Mouse (Mus musculus): ENCODE measurements around the gene Ppp1r12b.

Gene Ppp1r12b

DNA sequence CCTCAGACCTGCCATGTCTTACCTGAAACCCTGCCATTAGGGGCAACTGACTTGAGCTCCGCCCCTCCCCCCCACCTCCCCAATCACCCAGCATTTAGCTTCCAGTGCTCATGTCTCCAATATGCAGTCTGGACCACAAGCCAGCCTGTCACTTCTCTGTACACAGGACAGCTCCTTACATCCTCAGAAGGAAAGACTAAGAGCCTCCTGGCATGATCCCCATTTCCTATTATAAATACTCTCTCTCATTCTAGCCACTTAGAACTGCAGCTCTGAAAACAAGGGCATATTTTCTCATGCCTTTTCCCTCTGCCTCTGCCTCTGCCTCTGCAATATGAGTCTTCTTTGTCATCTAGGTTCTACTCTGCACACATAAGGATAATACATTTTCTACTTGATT is 159.7 kb downstream of the Ppp1r12b start:
- DNase-seq (ENCODE audit: low spot score in 2 of 2): no peak

DNA sequence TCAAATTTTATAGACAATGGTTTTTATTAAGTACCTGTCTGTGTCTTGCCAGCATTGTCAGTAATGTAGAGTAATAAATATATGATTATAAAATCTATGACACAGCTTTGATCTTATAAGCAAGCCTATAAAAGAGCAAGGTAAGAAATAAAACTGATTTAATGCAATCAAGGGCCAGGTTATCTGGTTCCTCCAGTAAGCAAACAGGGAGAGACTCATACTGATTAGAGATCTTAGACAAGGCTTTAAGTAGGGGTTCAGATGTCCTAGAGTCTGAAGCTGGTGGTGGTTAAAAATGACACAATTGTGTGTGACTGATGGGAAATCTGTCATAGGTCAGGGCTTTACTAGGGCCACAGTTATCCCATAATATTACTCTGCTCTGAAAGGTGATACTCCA is 164.3 kb downstream of the Ppp1r12b start:
- no peak for DNase-seq (ENCODE audit: low spot score in 2 of 2)

DNA sequence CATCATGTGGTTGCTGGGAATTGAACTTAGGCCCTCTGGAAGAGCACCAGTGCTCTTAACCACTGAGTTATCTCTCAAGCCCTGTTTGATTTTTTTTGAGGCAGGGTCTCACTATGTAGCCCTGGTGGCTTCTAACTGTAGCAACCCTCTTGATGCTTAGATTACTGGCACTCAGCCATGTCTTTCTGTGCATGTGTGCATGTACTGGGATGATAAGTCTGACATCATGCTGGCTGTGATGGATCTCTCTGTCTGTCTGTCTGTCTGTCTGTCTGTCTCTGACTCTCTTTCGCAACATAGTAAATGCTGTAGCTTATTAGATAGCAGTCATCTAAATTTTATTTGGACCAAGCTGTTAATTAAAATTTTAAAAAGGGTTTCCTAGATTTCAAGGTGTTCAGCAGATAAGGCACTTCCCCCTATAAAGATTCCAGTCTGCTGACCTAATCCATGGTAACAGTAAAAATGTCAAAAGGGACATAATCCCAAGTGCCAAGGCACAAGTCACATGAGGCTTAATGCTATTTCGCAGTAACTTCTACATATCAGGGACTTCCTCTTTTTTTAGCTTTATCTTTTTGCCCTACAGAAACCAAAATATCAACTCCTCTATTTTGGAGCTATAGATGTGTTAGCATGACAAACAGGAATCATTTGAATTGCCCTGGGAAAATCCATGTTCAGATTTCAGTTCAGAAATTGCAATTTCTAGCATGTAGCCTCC is 164.9 kb downstream of the Ppp1r12b start:
- no peak for DNase-seq (ENCODE audit: low spot score in 2 of 2)

DNA sequence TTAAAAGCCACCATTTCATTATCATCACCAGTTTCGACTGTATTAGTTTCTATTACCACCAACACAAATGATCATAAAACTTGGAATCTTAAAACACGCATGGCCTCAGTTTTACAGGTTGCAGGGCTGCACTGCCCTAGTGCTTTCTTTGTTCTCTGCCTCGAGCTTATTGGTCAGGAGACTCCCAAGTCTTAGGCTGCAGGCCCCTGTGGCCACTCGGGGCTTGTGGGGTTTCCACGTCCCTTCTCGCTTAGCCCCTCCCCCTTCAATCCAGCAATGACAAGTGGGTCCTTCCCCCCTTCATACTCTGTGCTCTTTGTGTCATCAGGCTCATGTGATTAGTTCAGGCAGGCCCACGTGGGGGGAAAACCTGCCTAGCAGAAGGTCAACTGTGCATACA is 167.6 kb downstream of the Ppp1r12b start:
- no peak for DNase-seq (ENCODE audit: low spot score in 2 of 2)

DNA sequence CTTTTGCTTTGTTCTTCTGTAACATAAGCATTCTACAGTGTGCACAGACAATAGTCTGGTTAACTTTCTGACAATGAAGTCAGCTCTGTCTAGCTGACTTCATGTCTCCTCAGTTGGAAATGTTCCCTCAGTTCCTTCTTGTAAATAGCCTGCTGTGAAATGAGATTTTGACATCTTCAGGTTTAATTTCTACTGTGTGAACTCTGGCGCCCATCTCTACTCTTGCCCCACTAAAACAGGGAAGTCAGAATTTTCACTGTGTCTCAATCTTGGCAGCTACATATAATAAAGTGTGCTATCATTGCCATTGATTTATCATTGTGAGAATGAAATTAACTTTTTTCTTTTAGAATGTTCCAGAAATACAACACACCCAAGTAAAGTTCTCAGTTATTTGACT is 170.8 kb downstream of the Ppp1r12b start:
- no peak for DNase-seq (ENCODE audit: low spot score in 2 of 2)

DNA sequence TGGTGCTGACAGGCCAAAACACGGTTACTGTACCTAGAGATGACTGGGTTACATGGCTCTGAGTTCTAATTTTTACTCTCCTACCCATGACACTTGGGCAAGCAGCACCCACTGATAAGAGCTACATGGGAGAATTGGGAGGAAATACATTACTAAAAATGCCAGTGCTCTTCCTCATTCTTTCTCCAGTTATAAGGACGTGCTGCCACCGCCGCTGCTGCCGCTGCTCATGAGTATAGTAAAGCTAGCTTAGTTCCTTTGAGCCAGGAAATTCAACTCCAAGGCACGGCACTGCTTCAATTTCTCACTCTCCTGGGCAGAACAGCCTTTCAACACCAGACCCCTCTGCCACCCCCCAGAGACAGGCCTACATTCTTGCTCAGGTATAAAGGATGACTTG is 171.3 kb downstream of the Ppp1r12b start:
- no peak for DNase-seq (ENCODE audit: low spot score in 2 of 2)

DNA sequence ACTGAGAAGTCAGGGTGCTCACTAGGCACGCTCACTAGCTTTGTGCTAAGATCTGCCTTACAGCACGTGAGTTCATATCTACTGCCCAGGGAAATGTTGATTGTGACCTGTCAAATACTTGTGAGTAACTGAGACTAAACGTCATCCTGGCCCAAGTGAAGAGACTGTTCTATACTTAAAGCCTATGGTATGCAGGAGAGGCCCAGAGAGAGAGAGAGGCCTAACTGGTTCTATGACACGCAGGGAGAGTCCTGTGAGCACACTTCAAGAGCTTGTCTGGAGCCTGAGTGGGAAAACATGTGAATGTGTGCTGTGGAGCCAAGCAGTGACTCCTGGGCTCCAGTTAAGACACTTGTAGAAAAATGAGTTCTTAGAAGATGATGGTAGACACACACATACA is 171.8 kb downstream of the Ppp1r12b start:
- no peak for DNase-seq (ENCODE audit: low spot score in 2 of 2)

DNA sequence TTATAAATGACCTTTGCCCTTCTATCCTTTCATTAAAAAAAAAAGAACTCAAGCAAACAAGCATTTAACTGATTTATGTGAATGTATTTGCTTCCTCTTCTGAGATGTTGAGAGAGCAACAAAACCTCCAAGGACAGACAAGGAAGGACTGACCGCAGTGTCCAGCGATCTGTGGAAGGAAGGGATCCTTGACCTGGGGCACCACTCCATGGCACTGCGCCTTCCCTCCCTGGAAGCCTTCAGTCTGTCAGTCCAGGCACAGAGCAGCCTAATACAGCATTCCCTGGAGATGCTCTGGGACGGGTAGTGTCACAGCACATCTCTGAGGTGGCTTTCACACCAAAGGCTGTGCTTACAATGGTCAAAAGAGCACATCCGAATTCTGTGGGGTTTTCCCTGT is 172.9 kb downstream of the Ppp1r12b start:
- no peak for DNase-seq (ENCODE audit: low spot score in 2 of 2)

DNA sequence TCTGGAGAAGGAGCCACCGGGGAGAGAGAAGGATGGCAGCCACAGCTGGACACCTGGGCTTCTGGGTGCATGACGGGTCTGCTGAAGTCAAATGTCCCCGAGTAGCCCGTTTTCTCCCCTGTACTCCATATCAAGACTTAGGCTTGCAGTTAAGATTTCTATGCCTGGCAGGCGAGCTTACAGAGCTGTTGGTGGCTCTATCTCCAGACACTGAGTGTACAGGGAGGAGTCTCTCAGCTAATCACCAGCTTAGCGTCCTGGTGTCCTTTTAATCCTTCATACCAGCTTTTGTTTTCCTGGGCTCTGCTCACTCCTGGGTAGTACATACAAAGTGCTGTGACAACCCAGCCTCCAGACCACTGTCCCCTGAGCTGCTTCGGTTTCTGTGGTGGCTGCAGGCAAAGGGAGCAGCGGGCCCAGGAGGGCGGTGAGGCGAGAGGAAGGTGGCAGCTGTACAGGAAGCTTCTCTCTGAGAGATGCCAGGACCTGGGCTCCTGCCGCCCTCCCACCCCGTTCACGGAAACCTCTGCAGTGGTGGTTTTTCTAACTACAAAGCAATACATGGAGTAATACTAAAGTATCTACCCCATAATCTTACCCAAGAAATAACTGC is 177.7 kb downstream of the Ppp1r12b start:
- no peak for DNase-seq (ENCODE audit: low spot score in 2 of 2)

DNA sequence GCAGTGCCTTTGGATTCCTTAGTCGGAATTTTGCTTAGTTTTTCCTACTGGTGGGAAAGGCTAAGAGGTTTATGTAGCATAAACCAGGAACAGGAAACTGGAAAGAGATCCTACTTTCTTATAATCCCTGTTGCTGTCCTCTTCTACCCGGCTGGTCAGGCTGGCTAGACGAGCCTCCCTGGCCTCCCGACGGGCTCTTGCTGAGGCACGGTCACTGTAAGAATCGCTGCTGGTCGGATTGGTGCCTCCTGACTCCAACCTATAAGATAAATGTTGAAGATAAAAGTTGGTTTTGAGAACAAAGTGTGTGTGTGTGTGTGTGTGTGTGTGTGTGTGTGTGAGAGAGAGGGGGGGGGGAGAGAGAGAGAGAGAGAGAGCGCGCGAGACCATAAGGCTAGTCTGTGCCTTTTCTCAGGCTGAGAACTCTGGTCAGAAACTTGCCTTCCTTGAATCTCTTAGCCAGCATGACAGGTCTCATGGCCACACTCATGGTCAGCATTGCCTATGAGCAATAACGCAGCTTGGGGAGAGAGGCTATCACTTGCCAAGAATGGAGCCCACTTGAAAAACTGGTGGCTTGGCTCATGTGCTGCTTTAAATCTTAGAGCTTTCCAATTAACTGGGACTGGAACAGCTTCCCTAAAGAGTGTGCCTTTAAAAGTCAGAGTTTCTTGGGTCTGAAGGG is 178.4 kb downstream of the Ppp1r12b start:
- DNase-seq (ENCODE audit: low spot score in 2 of 2): no peak

DNA sequence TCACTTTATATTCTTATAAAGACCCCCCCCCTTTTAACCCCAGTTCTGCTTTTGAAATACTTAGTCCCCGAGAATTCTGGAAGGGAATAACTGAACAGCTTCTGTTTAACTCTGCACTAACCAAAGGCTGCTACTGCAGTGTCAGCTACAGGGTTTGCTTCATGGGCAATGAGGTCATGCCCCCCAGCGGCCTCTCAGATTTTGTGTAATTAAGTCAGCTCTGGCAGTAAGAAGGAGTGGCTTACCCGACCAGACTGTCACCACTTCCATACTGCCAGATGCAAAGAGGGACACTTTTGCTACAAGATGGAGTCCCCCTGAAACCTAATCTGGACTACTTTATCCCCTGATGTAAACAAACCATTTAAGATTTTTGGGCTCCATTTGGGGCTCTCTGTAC is 180.1 kb downstream of the Ppp1r12b start:
- no peak for DNase-seq (ENCODE audit: low spot score in 2 of 2)

DNA sequence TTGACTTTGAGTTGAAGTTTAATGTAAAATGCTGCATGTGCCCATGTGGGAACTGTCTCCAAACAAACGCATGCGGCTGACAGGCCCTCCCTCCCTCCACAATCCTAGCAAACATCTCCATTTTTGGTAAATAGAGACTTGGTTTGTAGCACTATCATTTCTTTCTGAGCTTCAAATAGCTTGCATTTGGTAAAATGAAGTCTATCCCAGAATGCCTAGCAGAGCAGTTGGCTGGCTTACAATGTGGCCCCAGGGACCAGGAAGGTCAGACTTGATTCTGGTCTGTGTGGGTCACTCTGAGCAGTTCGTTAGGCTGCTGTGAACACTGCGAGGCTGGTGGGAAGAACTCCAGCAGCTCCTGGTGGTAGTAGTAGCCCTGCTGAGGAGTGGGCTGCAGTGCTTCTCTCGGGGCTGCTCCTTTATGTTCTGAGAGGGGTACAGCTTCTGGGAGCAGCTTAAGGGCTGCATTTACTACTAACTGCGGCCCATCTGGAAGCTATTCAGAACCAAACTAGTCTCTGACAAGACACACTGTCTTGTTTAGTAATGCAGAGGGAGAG is 180.9 kb downstream of the Ppp1r12b start:
- no peak for DNase-seq (ENCODE audit: low spot score in 2 of 2)

DNA sequence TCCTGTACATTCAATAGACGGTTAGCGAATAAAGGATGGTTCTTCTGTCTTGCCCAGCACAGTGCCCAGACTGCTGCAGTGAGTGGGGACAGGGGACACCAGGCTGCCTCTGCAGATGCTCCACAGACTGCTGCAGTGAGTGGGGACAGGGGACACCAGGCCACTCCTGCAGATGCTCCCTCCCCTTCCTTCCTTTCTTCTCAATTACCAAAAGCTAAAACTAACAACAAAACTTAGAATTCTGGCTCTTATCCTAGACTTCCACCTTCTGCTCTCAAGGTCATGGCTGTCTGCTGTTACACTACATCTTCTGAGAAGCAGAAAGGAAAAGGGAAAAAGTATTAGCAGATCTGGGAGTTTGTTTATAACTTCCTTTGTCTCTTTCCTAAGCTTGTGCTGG is 181.5 kb downstream of the Ppp1r12b start:
- no peak for DNase-seq (ENCODE audit: low spot score in 2 of 2)

DNA sequence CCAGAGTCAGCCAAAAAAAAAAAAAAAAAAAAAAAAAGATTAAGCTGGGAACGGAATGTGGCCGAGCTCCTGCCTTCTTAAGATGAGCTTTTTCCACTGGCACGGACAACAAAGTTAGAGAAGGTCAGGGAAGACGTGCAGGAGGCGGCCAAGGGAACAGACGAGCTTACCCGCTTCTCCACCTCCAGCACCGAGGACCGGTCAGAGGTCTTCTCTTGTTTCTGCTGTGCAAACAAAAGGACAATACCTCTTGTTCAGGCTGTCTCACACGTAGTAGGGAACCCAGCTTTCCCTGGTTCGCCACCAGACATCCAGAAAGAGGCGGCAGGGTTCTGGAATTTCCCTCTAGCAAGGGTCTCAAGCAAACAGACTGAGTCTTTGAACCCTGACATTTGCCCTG is 182.5 kb downstream of the Ppp1r12b start:
- no peak for DNase-seq (ENCODE audit: low spot score in 2 of 2)

DNA sequence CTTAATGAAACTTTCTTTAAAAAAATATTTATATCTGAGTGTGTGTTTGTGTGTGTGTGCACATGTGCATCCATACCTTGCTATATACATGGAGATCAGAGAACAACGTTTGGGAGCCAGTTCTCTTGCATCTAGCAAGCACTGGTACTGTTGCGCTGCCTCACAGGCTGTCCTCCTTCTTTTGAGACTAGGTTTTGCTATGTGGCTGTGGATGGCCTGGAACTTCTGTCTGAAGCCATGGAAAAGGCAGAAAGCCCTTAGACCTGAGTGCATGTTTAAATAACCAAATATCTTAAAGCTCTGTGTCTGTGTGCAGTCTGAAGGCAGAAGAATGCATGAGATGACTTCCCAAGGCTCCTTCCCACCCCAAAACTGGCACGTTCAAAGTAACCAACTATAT is 182.9 kb downstream of the Ppp1r12b start:
- no peak for DNase-seq (ENCODE audit: low spot score in 2 of 2)

DNA sequence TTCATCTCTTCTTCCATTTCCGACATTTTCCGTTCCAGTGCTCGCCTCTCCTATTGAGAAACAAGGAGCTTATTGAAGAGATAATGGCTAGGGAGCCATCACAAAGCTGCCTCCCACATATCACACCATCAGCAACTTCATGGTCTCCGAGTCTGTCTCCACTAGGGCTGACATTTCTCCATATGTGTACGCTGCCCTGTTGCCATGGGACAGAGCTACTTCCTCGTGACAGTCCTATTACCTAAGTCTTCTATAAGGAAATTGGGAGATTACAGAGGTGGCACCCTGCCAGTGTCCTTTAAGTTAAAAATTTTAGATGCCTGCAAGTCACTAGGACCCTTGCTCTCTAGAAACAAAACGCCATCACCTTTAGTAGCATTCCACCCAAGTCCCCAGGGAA is 183.7 kb downstream of the Ppp1r12b start:
- DNase-seq (ENCODE audit: low spot score in 2 of 2): no peak

DNA sequence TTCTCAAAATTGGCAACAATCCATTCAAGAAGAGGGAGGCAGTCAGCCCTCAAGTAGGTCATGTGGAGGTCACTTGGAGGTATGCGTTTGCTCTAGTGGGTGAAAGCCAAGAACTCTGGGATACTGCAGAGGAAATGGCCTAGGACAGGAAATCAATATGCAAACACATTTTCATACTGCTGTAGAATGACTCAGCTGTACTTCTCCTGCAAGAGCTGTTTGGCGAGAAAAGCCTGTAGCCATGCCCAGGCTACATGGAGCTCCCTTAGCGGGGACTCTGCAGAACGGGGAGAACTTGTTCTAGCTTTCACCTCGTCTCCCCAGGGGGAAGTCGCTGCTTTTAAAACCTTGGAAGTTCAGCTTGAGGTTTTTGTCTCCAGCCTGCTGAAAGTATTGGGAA is 184.4 kb downstream of the Ppp1r12b start:
- no peak for DNase-seq (ENCODE audit: low spot score in 2 of 2)

DNA sequence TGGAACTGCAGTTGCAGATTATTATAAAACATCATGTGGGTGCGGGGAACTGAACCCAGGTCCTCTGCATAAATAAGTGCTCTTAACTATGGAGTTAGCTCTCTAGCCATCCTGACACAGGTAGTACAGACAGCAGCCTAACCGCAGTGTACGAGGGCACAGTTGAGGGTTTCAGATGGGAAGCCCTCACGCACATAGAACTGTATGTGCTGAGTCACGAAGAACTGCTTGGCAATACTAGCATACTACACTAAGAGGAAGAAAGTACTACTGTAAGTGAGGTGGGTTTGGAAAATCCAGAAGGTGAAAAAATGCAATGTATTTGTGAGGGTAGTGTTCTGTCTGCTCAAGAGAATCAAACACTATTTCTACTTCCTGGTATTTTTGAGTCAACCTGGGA is 185.4 kb downstream of the Ppp1r12b start:
- DNase-seq (ENCODE audit: low spot score in 2 of 2): no peak

DNA sequence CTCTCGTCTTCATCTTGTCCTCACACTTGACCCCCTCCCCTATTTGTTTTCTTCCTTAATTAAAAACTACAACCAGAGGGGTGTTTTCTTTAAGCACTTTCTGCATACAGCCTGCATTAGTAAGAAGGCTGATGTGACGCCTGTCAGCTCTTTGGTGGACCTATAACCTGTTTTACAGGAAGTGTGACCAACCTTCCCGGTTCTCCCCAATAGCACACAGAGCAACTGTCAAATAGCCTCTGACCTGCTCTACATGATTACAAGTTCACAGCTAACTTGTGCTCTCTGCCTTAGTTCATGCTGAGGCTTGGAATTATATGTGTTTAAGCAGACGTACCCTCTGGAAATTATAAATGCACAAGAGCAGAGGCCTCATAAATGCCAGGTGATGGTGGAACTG is 189.3 kb downstream of the Ppp1r12b start:
- no peak for DNase-seq (ENCODE audit: low spot score in 2 of 2)

DNA sequence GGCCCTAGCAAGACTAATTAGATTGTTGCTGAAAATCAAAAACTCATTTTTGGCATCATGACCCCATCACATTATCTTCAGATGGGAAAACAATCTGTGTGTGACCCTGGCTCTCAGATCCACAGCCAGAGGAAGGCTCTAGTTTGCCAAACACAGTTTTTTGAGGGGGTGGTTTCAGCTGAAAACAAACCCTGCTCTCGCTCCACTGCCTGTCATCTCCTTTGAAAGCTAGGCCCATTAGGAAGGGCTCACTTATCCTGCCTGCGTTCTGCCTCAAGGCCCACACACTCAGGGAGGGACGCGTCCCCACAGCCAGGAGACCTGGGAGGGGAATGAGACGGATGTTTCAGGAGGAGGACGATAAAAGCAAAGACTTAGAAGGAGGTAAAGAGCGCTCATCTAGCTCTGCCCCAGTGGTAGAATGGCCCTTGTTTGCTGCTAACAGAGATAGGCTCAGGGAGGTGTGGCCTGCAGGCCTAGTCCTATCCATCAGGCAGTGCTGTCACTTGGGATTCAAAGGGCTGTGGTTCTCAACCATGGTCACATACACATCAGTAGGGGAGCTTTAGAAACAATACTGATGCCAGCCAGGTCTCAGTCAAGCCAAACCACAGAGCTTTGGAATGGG is 190.8 kb downstream of the Ppp1r12b start:
- DNase-seq (ENCODE audit: low spot score in 2 of 2): no peak

DNA sequence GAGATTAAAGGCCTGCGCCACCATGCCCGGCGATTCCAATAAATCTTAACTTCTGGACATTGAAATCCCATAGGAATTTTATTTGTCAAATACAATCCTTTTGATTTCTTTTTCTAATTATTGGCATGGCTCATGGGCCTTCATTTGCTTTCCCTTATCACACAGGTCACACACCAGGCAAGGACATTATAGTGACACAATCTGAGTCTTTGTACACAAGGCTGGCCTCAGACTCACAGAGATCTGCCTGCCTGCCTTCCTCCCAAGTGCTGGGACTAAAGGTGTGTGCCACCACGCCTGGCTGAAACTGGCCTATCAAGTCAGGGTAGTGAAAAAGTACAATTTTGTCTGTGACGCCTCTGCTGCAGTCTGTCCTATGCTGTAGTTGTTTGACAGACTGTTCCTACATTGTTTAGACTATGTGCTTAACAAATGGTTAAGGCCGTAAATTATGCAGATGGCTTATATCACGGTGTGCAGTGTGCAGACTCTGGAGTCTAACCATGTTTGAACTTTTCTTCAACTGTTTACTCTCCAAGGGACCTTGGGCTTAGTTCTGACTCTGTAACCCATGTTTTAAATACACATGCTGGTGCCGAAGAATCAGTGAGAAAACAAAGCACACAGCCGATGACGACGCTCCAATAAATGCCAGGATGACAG is 191.8 kb downstream of the Ppp1r12b start:
- DNase-seq (ENCODE audit: low spot score in 2 of 2): no peak

DNA sequence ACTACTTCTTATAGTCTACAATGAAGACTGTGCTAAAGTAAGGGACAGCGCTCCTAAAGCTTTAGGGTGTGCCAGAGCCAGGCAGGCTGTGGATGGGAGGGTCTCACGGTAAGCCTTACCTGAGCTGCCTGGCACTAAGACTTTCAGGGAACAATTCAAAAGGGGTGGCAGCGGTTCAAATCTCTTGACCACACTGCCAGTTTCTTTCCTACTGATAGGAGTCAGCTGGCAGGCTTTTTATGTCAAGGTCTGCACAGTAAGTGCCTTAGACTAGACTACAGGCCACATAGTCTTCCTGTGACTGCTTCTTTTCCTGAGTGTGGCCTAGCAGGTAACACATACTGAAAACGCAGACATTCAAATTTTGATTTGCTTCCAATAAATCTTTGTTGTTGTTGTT is 192.5 kb downstream of the Ppp1r12b start:
- no peak for DNase-seq (ENCODE audit: low spot score in 2 of 2)
